Mouse (Mus musculus) embryonic facial prominence, embryonic 11.5 days (tissue): Measurements from ENCODE around the gene Il11ra1. TPM values are rescaled to one million over a fixed set of nuclear protein-coding genes. Genes with fewer than 3 reads are reported as not detected.

Source experiments
- ATAC-seq: fragments of 200-750 bp; cut with Nextera tagmentation; replicated peaks from 2 replicates; pipeline ENCODE4 v1.8.0; 2017; ENCODE audit warnings: low read depth; ENCODE audit not compliant: insufficient number of reproducible peaks, low FRiP score, low TSS enrichment
- DNase-seq: peaks from one replicate; pipeline ENCODE4 v3.0.0-alpha.2; 2015; ENCODE audit warnings: low spot score
- H3K27ac ChIP-seq: fragments of 300-500 bp; sonication (generic); replicated peaks from 2 replicates; pipeline ENCODE4 v1.5.1; 2014; ENCODE audit warnings: mild to moderate bottlenecking, low read depth, low read length, control low read depth
- H3K27me3 ChIP-seq: fragments of 300-500 bp; sonication (generic); 2 replicates; pipeline ENCODE4 v1.6.1; 2014; ENCODE audit warnings: mild to moderate bottlenecking, low read length, moderate library complexity, mixed read lengths; ENCODE audit not compliant: control insufficient read depth, insufficient read depth
- H3K36me3 ChIP-seq: fragments of 300-500 bp; sonication (generic); replicated peaks from 2 replicates; pipeline ENCODE4 v1.6.1; 2014; ENCODE audit warnings: low read depth, mild to moderate bottlenecking, low read length, moderate library complexity, mixed read lengths; ENCODE audit not compliant: control insufficient read depth, insufficient read depth
- H3K4me1 ChIP-seq: fragments of 300-500 bp; sonication (generic); 2 replicates; pipeline ENCODE4 v1.6.1; 2014; ENCODE audit warnings: low read length, mixed read lengths; ENCODE audit not compliant: control insufficient read depth, insufficient read depth
- H3K4me2 ChIP-seq: fragments of 300-500 bp; sonication (generic); 2 replicates; pipeline ENCODE4 v1.6.1; 2014; ENCODE audit warnings: low read depth, mild to moderate bottlenecking, control low read depth, low read length, moderate library complexity
- H3K4me3 ChIP-seq: fragments of 300-500 bp; sonication (generic); 2 replicates; pipeline ENCODE4 v1.5.1; 2014; ENCODE audit warnings: low read depth, low read length, control low read depth
- H3K9ac ChIP-seq: fragments of 300-500 bp; sonication (generic); replicated peaks from 2 replicates; pipeline ENCODE4 v1.6.1; 2014; ENCODE audit warnings: mild to moderate bottlenecking, control low read depth, low read length
- H3K9me3 ChIP-seq: fragments of 300-500 bp; sonication (generic); replicated peaks from 2 replicates; pipeline ENCODE4 v1.6.1; 2016; ENCODE audit warnings: mild to moderate bottlenecking, low read length, inconsistent platforms, mixed read lengths; ENCODE audit not compliant: control insufficient read depth
- whole genome bisulfite sequencing: fragments of 180-500 bp; shearing (Covaris S2); extraction: QIAGEN DNeasy Blood & Tissue Kit; methylation state at CpG from one replicate; pipeline ENCODE4 v1.1.7; 2014; 5-methylcytosine and 5-hydroxymethylcytosine counted together
- polyA plus RNA-seq: library from polyadenylated mRNA; unstranded; fragments of >200 nt; fragmentation: Nextera tagmentation; extraction: Ambion mirVana; gene quantifications from 2 replicates; pipeline ENCODE4 v1.2.1, GENCODE M21; 2014

The Il11ra1 gene
- polyA plus RNA-seq, 1 experiment from 2014 or later = 199 TPM

DNA sequence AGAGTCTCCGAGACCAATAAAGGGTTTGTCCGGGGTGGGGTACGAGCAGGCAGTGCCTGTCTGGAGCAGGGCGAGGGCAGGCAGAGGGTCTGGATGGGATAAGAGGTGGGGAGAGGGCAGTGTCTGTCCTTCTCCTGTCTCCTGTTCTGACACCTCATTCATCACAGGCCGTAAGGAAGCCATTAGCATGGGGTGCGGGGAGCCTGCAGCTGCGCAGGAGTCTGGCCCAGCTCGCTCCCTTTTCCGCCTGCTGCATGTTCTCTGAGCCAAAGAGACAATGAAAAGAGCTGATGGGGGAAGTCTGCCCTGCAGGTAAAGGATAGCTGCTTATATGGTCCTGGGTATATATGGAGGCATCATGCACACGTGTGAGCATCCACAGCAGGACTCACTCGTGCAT, 37.1 kb upstream of the Il11ra1 start:
- no peaks in the 10 kb centered on the region for H3K9me3 ChIP-seq
- no peak overlapping the region for H3K9ac ChIP-seq
- DNase-seq (no peak), ATAC-seq (no peak)
- no peak overlapping the region for H3K27ac ChIP-seq
- no peak overlapping the region for H3K4me3 ChIP-seq
- peaks cover 40% of the 10 kb centered on the region for H3K4me1 ChIP-seq
- peaks cover 2% of the 10 kb centered on the region; the same call in 1 of the 2 replicates for H3K36me3 ChIP-seq
- H3K4me2 ChIP-seq = no peak overlapping the region
- H3K27me3 ChIP-seq = no peaks in the 10 kb centered on the region; the same call in 1 of the 2 replicates
- 63% methylated on average over 11 of the region's 11 CpGs for WGBS

GRCm38 (mm10) chr4:41663614-41664013, 36.2 kb upstream of the Il11ra1 start:
- H3K9me3 ChIP-seq = no peaks in the 10 kb centered on the region
- H3K4me3 ChIP-seq = no peak overlapping the region
- ATAC-seq (no peak), DNase-seq (peak; percentile 42)
- H3K27me3 ChIP-seq = no peaks in the 10 kb centered on the region; the same call in 1 of the 2 replicates
- H3K4me2 ChIP-seq = peak overlapping the region; percentile 7; the same call in 1 of the 2 replicates
- no peak overlapping the region for H3K27ac ChIP-seq
- 22% methylated on average over 9 of the region's 9 CpGs for WGBS
- H3K9ac ChIP-seq = no peak overlapping the region
- peaks cover 40% of the 10 kb centered on the region for H3K4me1 ChIP-seq
- peaks cover 3% of the 10 kb centered on the region; the same call in 1 of the 2 replicates for H3K36me3 ChIP-seq

DNA sequence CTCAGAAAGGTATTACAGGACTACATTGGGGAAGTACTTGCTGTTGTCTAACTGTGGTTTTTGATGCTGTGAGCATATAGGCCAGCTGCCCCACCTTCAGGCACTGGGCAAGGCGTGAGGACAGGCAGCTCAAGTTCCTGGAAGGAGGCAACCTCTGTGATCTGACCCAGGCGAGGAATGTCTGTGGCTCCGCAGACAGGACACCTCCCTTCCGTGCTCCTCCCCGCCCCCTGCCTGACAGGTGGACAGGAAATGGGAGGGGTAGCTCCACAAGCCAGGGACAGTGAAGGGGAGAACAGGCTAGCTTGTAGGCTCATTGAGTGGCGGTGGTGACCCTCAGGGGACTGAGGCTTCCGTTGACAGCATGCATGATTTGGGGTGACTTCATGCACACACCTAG, 35.3 kb upstream of the Il11ra1 start:
- no peaks in the 10 kb centered on the region for H3K9me3 ChIP-seq
- H3K4me1 ChIP-seq = peaks cover 35% of the 10 kb centered on the region
- peaks cover 3% of the 10 kb centered on the region; the same call in 1 of the 2 replicates for H3K36me3 ChIP-seq
- H3K27ac ChIP-seq = peak overlapping the region; percentile 32; the same call in 1 of the 2 replicates
- H3K9ac ChIP-seq = no peak overlapping the region
- H3K27me3 ChIP-seq = no peaks in the 10 kb centered on the region; the same call in 1 of the 2 replicates
- 28% methylated on average over 7 of the region's 7 CpGs for WGBS
- H3K4me2 ChIP-seq = no peak overlapping the region
- ATAC-seq = no peak
- DNase-seq = no peak
- no peak overlapping the region for H3K4me3 ChIP-seq

GRCm38 (mm10) chr4:41665009-41665675, 34.6 kb upstream of the Il11ra1 start:
- Histone ChIP-seq H3K4me1 (peaks cover 35% of the 10 kb centered on the region), H3K4me3 (no peak overlapping the region), H3K9me3 (no peaks in the 10 kb centered on the region), H3K27ac (peak overlapping the region; percentile 32), H3K9ac (peak overlapping the region; percentile 37; the same call in 1 of the 2 replicates), H3K36me3 (peaks cover 3% of the 10 kb centered on the region; the same call in 1 of the 2 replicates), H3K27me3 (no peaks in the 10 kb centered on the region; the same call in 1 of the 2 replicates), H3K4me2 (no peak overlapping the region; the same call in none of the 2 replicates)
- DNase-seq (peak; percentile 43), ATAC-seq (0 out of 2 replicates have a peak, but pooled peaks have one; percentile 30)
- 5% methylated on average over 6 of the region's 8 CpGs for WGBS

- Histone ChIP-seq H3K27me3 (no peaks in the 10 kb centered on the region; the same call in 1 of the 2 replicates), H3K9me3 (no peaks in the 10 kb centered on the region), H3K36me3 (peaks cover 3% of the 10 kb centered on the region; the same call in 1 of the 2 replicates), H3K27ac (no peak overlapping the region), H3K9ac (no peak overlapping the region), H3K4me3 (no peak overlapping the region), H3K4me1 (peaks cover 26% of the 10 kb centered on the region), H3K4me2 (no peak overlapping the region)
- no peak for ATAC-seq
- no peak for DNase-seq
- 74% methylated on average over 11 of the region's 11 CpGs for WGBS
Measured at GRCm38 (mm10) chr4:41666646-41667045, 33.1 kb upstream of the Il11ra1 start.

GRCm38 (mm10) chr4:41670836-41671235, 29.0 kb upstream of the Il11ra1 start:
- Histone ChIP-seq H3K9ac (no peak overlapping the region), H3K36me3 (peaks cover 3% of the 10 kb centered on the region; the same call in 1 of the 2 replicates), H3K27ac (no peak overlapping the region), H3K4me2 (no peak overlapping the region), H3K4me1 (peaks cover 10% of the 10 kb centered on the region), H3K4me3 (no peak overlapping the region), H3K9me3 (no peaks in the 10 kb centered on the region), H3K27me3 (no peaks in the 10 kb centered on the region; the same call in 1 of the 2 replicates)
- ATAC-seq = no peak
- 81% methylated on average over 18 of the region's 18 CpGs for WGBS
- DNase-seq = no peak

DNA sequence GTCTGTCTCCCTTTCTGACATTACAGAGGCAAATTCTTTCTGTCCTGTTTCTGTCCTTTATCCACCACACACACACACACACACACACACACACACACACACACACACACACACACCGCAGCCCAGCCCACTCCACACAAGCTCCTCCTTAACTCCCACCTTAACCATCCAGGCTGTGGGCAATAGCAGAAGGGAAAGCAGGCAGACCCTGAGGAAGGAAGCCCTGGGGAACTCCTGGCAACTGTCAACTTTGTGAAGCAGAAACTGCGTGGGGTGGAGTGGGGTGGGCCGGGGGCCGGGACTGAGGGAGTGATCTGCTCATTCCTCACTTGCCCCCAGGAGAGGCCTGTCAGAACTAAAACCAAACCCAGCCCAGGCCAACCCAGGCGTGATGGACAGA, 28.3 kb upstream of the Il11ra1 start:
- WGBS = 24% methylated on average over 5 of the region's 5 CpGs
- Histone ChIP-seq H3K36me3 (peaks cover 3% of the 10 kb centered on the region; the same call in 1 of the 2 replicates), H3K4me1 (peaks cover 10% of the 10 kb centered on the region), H3K27ac (no peak overlapping the region), H3K4me2 (no peak overlapping the region), H3K9me3 (no peaks in the 10 kb centered on the region), H3K4me3 (no peak overlapping the region), H3K27me3 (no peaks in the 10 kb centered on the region; the same call in 1 of the 2 replicates), H3K9ac (no peak overlapping the region)
- ATAC-seq = peak; percentile 20; the same call in 1 of the 2 replicates
- DNase-seq = no peak

DNA sequence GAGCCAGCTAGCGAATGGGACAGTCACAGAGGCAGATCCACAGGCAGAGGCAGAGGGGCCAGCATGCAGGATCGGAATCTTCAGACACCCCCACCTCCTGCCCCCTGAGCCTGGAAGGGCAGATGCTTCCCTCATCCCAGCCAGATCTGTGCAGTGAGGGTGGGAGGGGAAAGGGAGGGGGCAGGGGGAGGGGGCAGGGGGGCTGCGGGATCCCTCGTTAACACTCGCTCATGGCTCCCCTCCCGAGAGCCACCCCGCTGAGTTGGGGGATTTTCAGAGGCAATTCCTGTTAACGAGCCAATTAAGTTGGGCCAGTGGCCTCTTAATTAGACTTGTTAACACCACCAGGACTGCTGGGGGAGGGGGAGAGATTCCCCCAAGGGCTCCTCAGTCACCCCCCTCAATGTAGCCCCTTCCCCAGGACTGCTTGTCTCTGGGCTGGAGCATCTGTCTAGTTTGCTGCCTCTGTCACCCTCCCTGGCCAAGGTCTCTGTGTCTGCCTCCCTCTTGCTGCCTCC, 27.8 kb upstream of the Il11ra1 start:
- H3K27me3 ChIP-seq = no peaks in the 10 kb centered on the region
- H3K9me3 ChIP-seq = no peaks in the 10 kb centered on the region
- WGBS = 9% methylated on average over 8 of the region's 8 CpGs
- DNase-seq (no peak), ATAC-seq (peak; percentile 75)
- peaks cover 11% of the 10 kb centered on the region for H3K4me1 ChIP-seq
- H3K36me3 ChIP-seq = peaks cover 3% of the 10 kb centered on the region; the same call in 1 of the 2 replicates
- H3K9ac ChIP-seq = peak overlapping the region; percentile 9; the same call in 1 of the 2 replicates
- 0 out of 2 replicates have a peak overlapping the region, but pooled peaks have one; percentile 47 for H3K27ac ChIP-seq
- no peak overlapping the region for H3K4me3 ChIP-seq
- no peak overlapping the region for H3K4me2 ChIP-seq
